Mouse (Mus musculus): Measurements from ENCODE around the gene Scn8a.

The Scn8a gene

GRCm38 (mm10) chr15:100953955-100954354 lies 84.3 kb downstream of the Scn8a start:
- no peak for DNase-seq (ENCODE audit: low spot score in 2 of 2)

DNA sequence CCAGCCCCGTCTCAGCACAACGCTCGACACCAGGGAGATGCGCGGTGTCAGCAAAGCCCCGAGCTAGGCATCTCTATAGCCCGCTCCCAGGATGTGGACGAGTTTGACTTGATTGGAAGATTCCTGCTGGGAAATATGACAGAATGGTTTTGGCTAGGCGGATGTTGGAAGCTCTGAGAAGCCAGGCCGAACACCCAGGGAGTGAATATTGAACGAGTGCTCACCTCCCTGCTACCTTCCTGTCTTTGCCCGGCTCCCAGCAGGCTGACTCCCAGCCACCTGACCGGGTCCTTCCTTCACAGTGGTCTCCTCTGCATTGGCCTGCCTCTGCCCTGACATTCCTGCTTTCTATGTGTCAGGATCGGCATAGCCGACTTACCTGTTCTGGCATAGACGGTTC lies 85.1 kb downstream of the Scn8a start:
- no peak for DNase-seq (ENCODE audit: low spot score in 2 of 2)

DNA sequence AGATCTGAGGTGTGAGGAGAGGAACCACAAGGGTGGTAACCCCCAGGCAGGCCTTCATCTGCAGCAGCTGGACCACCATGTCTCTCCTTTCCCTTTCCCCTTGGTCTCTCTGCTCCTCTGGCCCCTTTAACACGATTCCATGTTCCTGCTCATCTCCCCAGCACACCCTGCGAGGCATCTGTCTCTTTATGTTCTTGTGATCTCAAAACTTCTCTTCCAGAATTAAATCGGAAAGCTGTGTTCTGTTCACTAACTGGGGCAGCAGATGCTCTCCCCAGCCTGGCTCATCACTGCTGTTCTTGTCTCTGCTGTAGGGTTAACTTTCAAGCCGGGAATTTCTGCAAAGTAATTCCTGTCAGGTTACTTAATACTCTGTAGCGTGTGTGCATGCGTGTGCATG lies 91.3 kb downstream of the Scn8a start:
- DNase-seq (ENCODE audit: low spot score in 2 of 2), result no peak

- DNase-seq (ENCODE audit: low spot score in 2 of 2), result no peak
These were observed 91.9 kb downstream of the Scn8a start for GRCm38 (mm10) chr15:100961561-100961960.

DNA sequence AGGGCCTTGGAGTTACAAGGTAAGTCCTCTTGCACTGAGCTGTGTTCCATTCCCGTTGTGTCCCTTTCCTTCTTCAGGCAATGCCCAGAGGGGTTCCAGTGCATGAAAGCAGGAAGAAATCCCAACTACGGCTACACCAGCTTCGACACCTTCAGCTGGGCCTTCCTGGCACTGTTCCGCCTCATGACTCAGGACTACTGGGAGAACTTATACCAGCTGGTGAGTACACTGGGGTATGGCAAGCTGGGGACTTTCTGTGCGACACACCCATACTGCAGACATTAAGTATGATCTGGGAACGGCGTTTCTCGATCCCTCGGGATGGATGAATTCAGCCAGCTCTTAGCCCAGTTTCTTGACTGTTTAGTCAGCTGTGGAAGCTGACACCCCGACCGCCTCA lies 101.8 kb downstream of the Scn8a start:
- no peak for DNase-seq (ENCODE audit: low spot score in 2 of 2)

DNA sequence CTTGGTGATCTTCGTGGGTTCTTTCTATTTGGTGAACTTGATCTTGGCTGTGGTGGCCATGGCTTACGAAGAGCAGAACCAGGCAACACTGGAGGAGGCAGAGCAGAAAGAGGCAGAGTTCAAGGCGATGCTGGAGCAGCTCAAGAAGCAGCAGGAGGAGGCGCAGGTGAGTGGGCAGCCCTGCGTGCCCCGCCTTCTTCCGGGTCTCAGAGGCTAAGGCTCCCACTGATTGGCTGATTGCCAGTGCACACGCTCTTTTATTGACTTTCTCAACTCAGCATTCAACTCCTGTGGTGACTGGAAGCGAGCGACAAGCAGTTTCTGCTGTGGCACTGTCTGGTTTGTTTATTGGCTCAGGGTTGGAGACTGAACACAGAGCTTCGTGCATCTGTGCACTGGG lies 103.1 kb downstream of the Scn8a start:
- DNase-seq (ENCODE audit: low spot score in 2 of 2), result no peak

DNA sequence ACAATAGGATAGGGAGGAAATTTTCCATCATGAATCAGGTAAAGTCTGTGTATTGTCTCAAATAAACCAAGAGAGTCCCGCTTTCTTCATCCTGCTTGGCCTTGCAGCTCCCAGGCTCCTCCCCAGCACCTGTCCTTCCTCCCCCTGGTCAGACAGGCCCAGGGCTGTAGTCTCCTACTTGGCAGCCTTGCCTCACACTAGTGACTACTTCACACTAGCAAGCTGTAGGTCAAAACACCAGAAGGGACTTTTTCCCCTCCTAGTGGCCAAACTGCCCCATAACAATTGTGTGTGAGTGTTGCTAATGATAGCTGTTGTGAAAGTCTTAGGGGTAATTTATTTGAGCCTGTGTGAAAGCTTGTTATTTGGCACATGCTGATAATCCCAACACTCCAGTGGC lies 105.0 kb downstream of the Scn8a start:
- no peak for DNase-seq (ENCODE audit: low spot score in 2 of 2)

GRCm38 (mm10) chr15:100983427-100984153 lies 113.9 kb downstream of the Scn8a start:
- peak in 1 of 2 experiments; percentile 41 for DNase-seq (ENCODE audit: low spot score in 2 of 2)

- no peak for DNase-seq (ENCODE audit: low spot score in 2 of 2)
These were observed 114.7 kb downstream of the Scn8a start for GRCm38 (mm10) chr15:100984154-100984893.

- DNase-seq (ENCODE audit: low spot score in 2 of 2), result no peak
These were observed 116.8 kb downstream of the Scn8a start for GRCm38 (mm10) chr15:100986479-100986878.

DNA sequence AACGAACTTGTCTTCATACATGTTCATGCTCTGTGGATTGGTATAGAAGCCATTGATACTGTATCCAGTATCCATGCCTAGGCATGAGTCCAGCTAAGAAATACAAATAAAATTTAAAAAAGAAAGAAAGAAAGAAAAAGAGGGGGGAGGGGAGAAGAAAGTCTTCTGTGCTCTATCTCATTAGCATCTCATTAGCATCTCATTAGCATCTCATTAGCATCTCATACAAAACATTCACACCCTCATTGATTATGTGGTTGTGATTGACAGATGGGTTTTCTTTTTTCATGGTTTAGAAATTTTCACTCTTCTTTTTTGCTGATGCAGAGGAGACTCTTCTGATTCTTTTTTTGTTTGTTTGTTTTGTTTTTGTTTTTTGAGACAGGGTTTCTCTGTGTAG lies 117.4 kb downstream of the Scn8a start:
- no peak for DNase-seq (ENCODE audit: low spot score in 2 of 2)

DNA sequence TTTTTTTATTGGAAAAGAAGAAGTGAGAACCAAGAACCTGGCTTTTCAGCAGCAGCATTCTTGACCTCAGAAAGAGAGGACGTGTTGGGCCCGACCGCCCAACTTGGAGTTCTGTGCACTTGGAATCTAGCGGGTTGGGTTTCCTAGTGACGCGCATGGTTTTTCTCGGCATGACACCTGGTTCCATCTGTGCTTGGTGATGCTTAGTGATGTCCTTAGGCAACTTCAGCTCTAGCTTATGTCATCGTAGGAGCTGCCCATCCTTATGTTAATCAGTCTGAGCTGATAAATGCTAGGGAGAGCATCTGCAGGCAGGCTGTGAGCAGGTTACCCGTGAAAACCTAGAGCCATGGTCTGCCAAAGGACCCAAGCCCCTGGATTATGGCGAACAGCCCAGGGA lies 120.6 kb downstream of the Scn8a start:
- DNase-seq (ENCODE audit: low spot score in 2 of 2), result no peak

DNA sequence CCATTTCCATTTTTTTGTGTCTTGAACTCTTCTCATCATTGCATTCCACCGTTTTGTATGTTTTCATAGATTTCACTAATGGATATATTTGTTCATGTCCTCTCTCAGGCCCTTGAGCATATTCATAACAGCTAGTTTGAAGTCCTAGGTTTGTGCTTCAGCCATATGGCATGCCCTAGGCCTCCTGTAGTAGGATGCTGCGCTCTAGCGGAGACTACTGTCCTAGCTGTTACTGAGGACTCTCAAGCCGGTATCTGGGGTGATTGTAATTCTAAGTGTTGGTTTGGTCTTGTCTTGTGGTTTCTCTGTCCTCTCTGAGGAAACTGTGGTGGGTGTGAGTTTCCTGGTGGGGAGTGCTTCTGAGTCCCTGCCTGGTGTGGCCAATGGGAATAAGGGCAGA lies 127.4 kb downstream of the Scn8a start:
- DNase-seq (ENCODE audit: low spot score in 2 of 2), result no peak

DNA sequence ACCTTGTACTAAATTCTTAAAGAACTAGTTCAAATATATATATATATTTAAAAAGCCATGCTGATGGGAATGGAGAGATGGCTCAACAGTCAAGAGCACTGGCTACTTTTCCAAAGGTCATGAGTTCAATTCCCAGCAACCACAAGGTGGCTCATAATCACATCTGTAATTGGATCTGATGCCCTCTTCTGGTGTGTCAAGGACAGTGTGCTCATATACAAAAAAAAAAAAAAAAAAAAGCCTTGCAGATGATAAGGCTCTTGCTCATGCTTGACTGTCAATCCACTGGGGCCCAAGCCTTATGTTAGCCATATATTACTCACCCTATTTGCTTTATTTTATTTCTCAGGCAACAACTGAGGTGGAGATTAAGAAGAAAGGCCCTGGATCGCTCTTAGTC lies 132.0 kb downstream of the Scn8a start:
- no peak for DNase-seq (ENCODE audit: low spot score in 2 of 2)

- no peak for DNase-seq (ENCODE audit: low spot score in 2 of 2)
These were observed 132.8 kb downstream of the Scn8a start for GRCm38 (mm10) chr15:101002466-101002865.

- DNase-seq (ENCODE audit: low spot score in 2 of 2), result no peak
These were observed 134.9 kb downstream of the Scn8a start for GRCm38 (mm10) chr15:101004538-101004937.

DNA sequence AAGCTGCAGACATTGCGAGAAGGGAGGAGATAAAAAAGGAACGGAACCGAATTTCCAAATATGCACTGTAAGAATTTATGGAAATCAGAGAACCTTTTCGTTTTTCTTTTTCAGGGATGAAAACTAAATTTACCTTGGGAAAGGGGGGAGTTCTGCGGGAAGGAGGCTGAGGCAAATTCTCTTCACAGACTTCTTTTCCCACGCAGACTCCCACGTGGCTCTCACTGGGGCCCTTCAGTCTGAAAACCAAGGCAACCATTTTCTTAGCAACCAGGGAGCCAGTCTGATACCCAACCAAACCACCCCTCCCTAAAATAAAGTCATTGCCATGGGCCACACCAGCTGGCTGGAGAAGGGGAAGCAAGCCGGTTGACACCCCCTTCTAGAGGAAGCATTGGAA lies 136.1 kb downstream of the Scn8a start:
- no peak for DNase-seq (ENCODE audit: low spot score in 2 of 2)

- DNase-seq (ENCODE audit: low spot score in 2 of 2), result no peak
These were observed 136.8 kb downstream of the Scn8a start for GRCm38 (mm10) chr15:101006251-101007040.

DNA sequence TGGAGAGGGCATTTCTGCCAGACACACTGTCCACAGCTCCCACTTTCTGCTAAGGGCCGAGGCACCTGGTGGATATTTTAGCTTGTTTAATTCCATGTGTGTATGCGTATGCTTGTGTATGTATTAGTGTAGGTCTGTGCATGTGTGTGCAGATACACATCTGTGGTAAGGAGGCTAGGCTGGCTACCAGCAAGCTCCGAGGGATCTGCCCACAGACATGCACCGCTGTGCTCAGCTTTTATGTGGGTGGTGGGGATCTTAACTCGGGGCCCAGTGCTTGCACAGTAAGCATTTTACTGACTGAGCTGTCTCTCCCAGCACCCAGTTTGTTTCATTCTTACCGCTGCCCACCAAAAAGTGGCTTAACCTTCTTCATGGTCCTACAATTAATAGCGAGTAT lies 137.6 kb downstream of the Scn8a start:
- no peak for DNase-seq (ENCODE audit: low spot score in 2 of 2)

DNA sequence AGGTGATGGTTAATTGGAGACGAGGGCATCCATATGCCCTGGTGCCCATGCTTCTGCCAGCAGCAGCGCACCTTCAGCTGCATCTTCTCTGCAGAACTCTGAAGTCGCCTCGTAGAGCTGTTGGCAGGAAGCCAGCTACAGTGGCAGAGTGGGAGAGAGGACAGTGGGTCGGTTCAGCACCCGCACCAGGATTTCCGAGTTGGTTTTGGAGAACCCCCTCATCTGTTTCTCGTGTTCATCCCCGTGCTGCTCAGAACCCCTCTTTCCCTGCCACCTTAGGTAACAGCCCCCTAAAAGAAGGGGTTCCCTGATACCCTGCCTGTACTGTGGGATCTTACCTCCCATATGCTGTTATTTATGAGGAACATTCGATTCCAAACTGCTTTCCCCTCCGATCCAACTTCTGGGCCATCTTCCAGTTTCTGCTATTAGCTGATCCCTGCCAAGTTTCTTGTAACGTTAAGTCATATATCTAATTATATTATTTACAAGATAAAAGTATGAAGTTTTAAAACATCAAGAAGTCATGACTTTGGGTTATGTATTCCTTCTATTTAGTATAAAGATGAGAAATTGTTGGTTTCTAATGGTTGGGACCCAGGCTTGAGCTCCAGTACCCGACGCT lies 138.8 kb downstream of the Scn8a start:
- DNase-seq (ENCODE audit: low spot score in 2 of 2), result no peak

GRCm38 (mm10) chr15:101011352-101011751 lies 141.7 kb downstream of the Scn8a start:
- DNase-seq (ENCODE audit: low spot score in 2 of 2), result no peak

DNA sequence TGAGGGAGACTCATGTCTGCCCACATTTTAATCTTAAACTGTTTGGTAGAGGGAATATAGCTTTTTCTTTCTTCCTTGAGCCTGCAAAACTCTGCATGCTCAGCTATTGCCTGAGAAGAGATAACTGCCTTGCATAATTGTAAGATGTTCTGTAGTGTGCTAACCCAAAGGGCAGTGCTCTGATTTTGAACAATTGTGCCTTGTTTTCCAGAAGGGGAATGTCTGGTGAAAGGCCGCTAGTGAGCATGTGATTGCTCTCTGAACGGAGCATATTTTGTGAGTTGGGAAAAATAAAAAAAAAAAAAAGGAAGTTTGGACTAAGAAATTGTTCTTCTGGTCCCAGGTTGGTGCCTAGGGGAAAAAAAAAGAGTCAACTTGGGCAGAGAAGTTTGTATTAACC lies 159.3 kb downstream of the Scn8a start:
- no peak for DNase-seq (ENCODE audit: low spot score in 2 of 2)
